Mouse (Mus musculus) limb, embryonic 13.5 days (tissue): ENCODE measurements around the gene Kif6. TPM values are rescaled to one million over a fixed set of nuclear protein-coding genes. Genes with fewer than 3 reads are reported as not detected.

Source experiments
- ATAC-seq: fragments of 200-750 bp; cut with Nextera tagmentation; 2 replicates; pipeline ENCODE4 v1.8.0; 2017; ENCODE audit warnings: low read depth, moderate number of reproducible peaks, moderate TSS enrichment; ENCODE audit not compliant: low FRiP score
- H3K27ac ChIP-seq: fragments of 300-500 bp; sonication (generic); 2 replicates; pipeline ENCODE4 v1.5.1; 2015; ENCODE audit warnings: inconsistent platforms, mild to moderate bottlenecking, moderate library complexity
- H3K27me3 ChIP-seq: fragments of 300-500 bp; sonication (generic); 2 replicates; pipeline ENCODE4 v1.6.1; 2015; ENCODE audit warnings: mild to moderate bottlenecking, inconsistent platforms
- H3K36me3 ChIP-seq: fragments of 300-500 bp; sonication (generic); 2 replicates; pipeline ENCODE4 v1.6.1; 2015; ENCODE audit warnings: inconsistent platforms, mild to moderate bottlenecking, moderate library complexity
- H3K4me1 ChIP-seq: fragments of 300-500 bp; sonication (generic); 2 replicates; pipeline ENCODE4 v1.6.1; 2015; ENCODE audit warnings: inconsistent platforms
- H3K4me2 ChIP-seq: fragments of 300-500 bp; sonication (generic); replicated peaks from 2 replicates; pipeline ENCODE4 v1.6.1; 2015; ENCODE audit warnings: inconsistent platforms, mild to moderate bottlenecking, moderate library complexity
- H3K4me3 ChIP-seq: fragments of 300-500 bp; sonication (generic); 2 replicates; pipeline ENCODE4 v1.5.1; 2015; ENCODE audit warnings: moderate library complexity, mild to moderate bottlenecking, inconsistent platforms
- H3K9ac ChIP-seq: fragments of 300-500 bp; sonication (generic); 2 replicates; pipeline ENCODE4 v1.6.1; 2015; ENCODE audit warnings: mild to moderate bottlenecking, inconsistent platforms
- H3K9me3 ChIP-seq: fragments of 300-500 bp; sonication (generic); 2 replicates; pipeline ENCODE4 v1.6.1; 2016; ENCODE audit warnings: inconsistent platforms
- WGBS: fragments of 180-500 bp; shearing (Covaris S2); methylation state at CpG from one replicate; pipeline ENCODE4 v1.1.7; 2015; 5-methylcytosine and 5-hydroxymethylcytosine counted together
- polyA plus RNA-seq: library from polyadenylated mRNA; unstranded; fragments of >200 nt; fragmentation: Nextera tagmentation; extraction: Ambion mirVana; gene quantifications from 2 replicates; pipeline ENCODE4 v1.2.1, GENCODE M21; 2015

The Kif6 gene
- polyA plus RNA-seq, 1 experiment from 2014 or later: 2.3 TPM

GRCm38 (mm10) chr17:49777115-49777839 lies 162.3 kb downstream of the Kif6 start:
- Histone ChIP-seq H3K27ac (no peak overlapping the region), H3K4me2 (no peak overlapping the region), H3K4me3 (no peak overlapping the region), H3K27me3 (no peaks in the 10 kb centered on the region), H3K9me3 (no peaks in the 10 kb centered on the region), H3K36me3 (no peaks in the 10 kb centered on the region), H3K9ac (no peak overlapping the region), H3K4me1 (peaks cover 39% of the 10 kb centered on the region)
- 22% methylated on average over 13 of the region's 13 CpGs for WGBS
- no peak for ATAC-seq

- no peak overlapping the region for H3K27ac ChIP-seq
- H3K36me3 ChIP-seq: no peaks in the 10 kb centered on the region
- no peak overlapping the region for H3K9ac ChIP-seq
- ATAC-seq: no peak
- H3K4me2 ChIP-seq: no peak overlapping the region
- no peaks in the 10 kb centered on the region for H3K9me3 ChIP-seq
- H3K27me3 ChIP-seq: no peaks in the 10 kb centered on the region
- no peak overlapping the region for H3K4me3 ChIP-seq
- H3K4me1 ChIP-seq: peaks cover 28% of the 10 kb centered on the region
- 90% methylated on average over 4 of the region's 4 CpGs for WGBS
Measured at GRCm38 (mm10) chr17:49779066-49779465, 164.1 kb downstream of the Kif6 start.

GRCm38 (mm10) chr17:49779576-49779975 lies 164.6 kb downstream of the Kif6 start:
- 34% methylated on average over 3 of the region's 3 CpGs for WGBS
- no peaks in the 10 kb centered on the region for H3K36me3 ChIP-seq
- H3K4me1 ChIP-seq: peaks cover 28% of the 10 kb centered on the region
- no peaks in the 10 kb centered on the region for H3K9me3 ChIP-seq
- H3K27ac ChIP-seq: no peak overlapping the region
- H3K9ac ChIP-seq: no peak overlapping the region
- ATAC-seq: peak; percentile 36; the same call in 1 of the 2 replicates
- H3K27me3 ChIP-seq: no peaks in the 10 kb centered on the region
- no peak overlapping the region for H3K4me3 ChIP-seq
- no peak overlapping the region for H3K4me2 ChIP-seq

- H3K9ac ChIP-seq: no peak overlapping the region
- H3K27ac ChIP-seq: no peak overlapping the region
- no peaks in the 10 kb centered on the region for H3K9me3 ChIP-seq
- H3K4me1 ChIP-seq: peaks cover 8% of the 10 kb centered on the region; the same call in 1 of the 2 replicates
- H3K4me3 ChIP-seq: no peak overlapping the region
- 87% methylated on average over 5 of the region's 5 CpGs for WGBS
- no peak overlapping the region for H3K4me2 ChIP-seq
- no peaks in the 10 kb centered on the region for H3K27me3 ChIP-seq
- H3K36me3 ChIP-seq: no peaks in the 10 kb centered on the region
- ATAC-seq: no peak
Measured at GRCm38 (mm10) chr17:49785851-49786250, 170.9 kb downstream of the Kif6 start.

GRCm38 (mm10) chr17:49787351-49787750 lies 172.4 kb downstream of the Kif6 start:
- ATAC-seq: no peak
- Histone ChIP-seq H3K4me1 (peaks cover 16% of the 10 kb centered on the region), H3K9me3 (no peaks in the 10 kb centered on the region), H3K36me3 (no peaks in the 10 kb centered on the region), H3K9ac (no peak overlapping the region), H3K4me2 (no peak overlapping the region), H3K27ac (no peak overlapping the region), H3K4me3 (no peak overlapping the region), H3K27me3 (no peaks in the 10 kb centered on the region)
- 66% methylated on average over 9 of the region's 9 CpGs for WGBS

GRCm38 (mm10) chr17:49788187-49788974 lies 173.4 kb downstream of the Kif6 start:
- no peak overlapping the region for H3K27ac ChIP-seq
- H3K4me2 ChIP-seq: no peak overlapping the region
- no peaks in the 10 kb centered on the region for H3K27me3 ChIP-seq
- peaks cover 20% of the 10 kb centered on the region for H3K4me1 ChIP-seq
- ATAC-seq: no peak
- H3K9me3 ChIP-seq: no peaks in the 10 kb centered on the region
- H3K36me3 ChIP-seq: no peaks in the 10 kb centered on the region
- WGBS: 64% methylated on average over 7 of the region's 7 CpGs
- H3K4me3 ChIP-seq: no peak overlapping the region
- no peak overlapping the region for H3K9ac ChIP-seq

- Histone ChIP-seq H3K4me2 (no peak overlapping the region), H3K4me3 (no peak overlapping the region), H3K36me3 (no peaks in the 10 kb centered on the region), H3K27me3 (no peaks in the 10 kb centered on the region), H3K4me1 (peaks cover 20% of the 10 kb centered on the region), H3K9me3 (no peaks in the 10 kb centered on the region), H3K9ac (no peak overlapping the region), H3K27ac (no peak overlapping the region)
- WGBS: 98% methylated on average over 5 of the region's 5 CpGs
- no peak for ATAC-seq
Measured at GRCm38 (mm10) chr17:49791546-49791945, 176.6 kb downstream of the Kif6 start.

- Histone ChIP-seq H3K4me3 (no peak overlapping the region), H3K27me3 (no peaks in the 10 kb centered on the region), H3K36me3 (no peaks in the 10 kb centered on the region), H3K27ac (peak overlapping the region; percentile 44; the same call in 1 of the 2 replicates), H3K9ac (no peak overlapping the region), H3K4me1 (peaks cover 20% of the 10 kb centered on the region), H3K4me2 (no peak overlapping the region), H3K9me3 (no peaks in the 10 kb centered on the region)
- 48% methylated on average over 10 of the region's 10 CpGs for WGBS
- peak; percentile 84 for ATAC-seq
Measured at GRCm38 (mm10) chr17:49792217-49792743, 177.3 kb downstream of the Kif6 start.

GRCm38 (mm10) chr17:49792946-49793345 lies 178.0 kb downstream of the Kif6 start:
- peak overlapping the region; percentile 44; the same call in 1 of the 2 replicates for H3K27ac ChIP-seq
- no peaks in the 10 kb centered on the region for H3K27me3 ChIP-seq
- H3K4me3 ChIP-seq: no peak overlapping the region
- no peak overlapping the region for H3K9ac ChIP-seq
- H3K36me3 ChIP-seq: no peaks in the 10 kb centered on the region
- H3K9me3 ChIP-seq: no peaks in the 10 kb centered on the region
- H3K4me2 ChIP-seq: no peak overlapping the region
- 52% methylated on average over 1 of the region's 1 CpGs for WGBS
- H3K4me1 ChIP-seq: peaks cover 20% of the 10 kb centered on the region
- ATAC-seq: no peak

GRCm38 (mm10) chr17:49793965-49794364 lies 179.0 kb downstream of the Kif6 start:
- H3K27ac ChIP-seq: no peak overlapping the region
- no peaks in the 10 kb centered on the region for H3K27me3 ChIP-seq
- no peak overlapping the region for H3K9ac ChIP-seq
- H3K4me1 ChIP-seq: peaks cover 20% of the 10 kb centered on the region
- H3K36me3 ChIP-seq: no peaks in the 10 kb centered on the region
- H3K4me2 ChIP-seq: no peak overlapping the region
- 92% methylated on average over 3 of the region's 3 CpGs for WGBS
- no peaks in the 10 kb centered on the region for H3K9me3 ChIP-seq
- H3K4me3 ChIP-seq: no peak overlapping the region
- no peak for ATAC-seq

GRCm38 (mm10) chr17:49795241-49795640 lies 180.3 kb downstream of the Kif6 start:
- no peak overlapping the region for H3K4me2 ChIP-seq
- H3K4me3 ChIP-seq: no peak overlapping the region
- no peak for ATAC-seq
- H3K4me1 ChIP-seq: peaks cover 19% of the 10 kb centered on the region
- 84% methylated on average over 3 of the region's 3 CpGs for WGBS
- H3K27ac ChIP-seq: no peak overlapping the region
- no peaks in the 10 kb centered on the region for H3K9me3 ChIP-seq
- no peaks in the 10 kb centered on the region for H3K27me3 ChIP-seq
- no peaks in the 10 kb centered on the region for H3K36me3 ChIP-seq
- H3K9ac ChIP-seq: no peak overlapping the region

GRCm38 (mm10) chr17:49796116-49796515 lies 181.2 kb downstream of the Kif6 start:
- H3K4me3 ChIP-seq: no peak overlapping the region
- H3K4me1 ChIP-seq: peaks cover 24% of the 10 kb centered on the region
- H3K27me3 ChIP-seq: no peaks in the 10 kb centered on the region
- 78% methylated on average over 3 of the region's 3 CpGs for WGBS
- no peaks in the 10 kb centered on the region for H3K9me3 ChIP-seq
- H3K27ac ChIP-seq: no peak overlapping the region
- no peaks in the 10 kb centered on the region for H3K36me3 ChIP-seq
- no peak for ATAC-seq
- no peak overlapping the region for H3K9ac ChIP-seq
- no peak overlapping the region for H3K4me2 ChIP-seq
